Mouse (Mus musculus) hematopoietic stem cell, adult 5-6 weeks (primary cell): Measurements from ENCODE around the gene Aox1. TPM values are rescaled to one million over a fixed set of nuclear protein-coding genes. Genes with fewer than 3 reads are reported as not detected.

Experiments
- ATAC-seq, 2 experiments: fragments of 125-278 bp in 1 of 2; replicated peaks in 1 of 2; 2 replicates each; pipeline ENCODE4 v1.8.0; 2016 to 2017; ENCODE audit warnings: inconsistent platforms in 2 of 2, mild to moderate bottlenecking in 2 of 2, moderate number of reproducible peaks in 2 of 2, low read depth in 1 of 2, moderate TSS enrichment in 1 of 2; ENCODE audit not compliant: low FRiP score in 2 of 2, poor library complexity in 2 of 2, severe bottlenecking in 2 of 2, insufficient read depth in 1 of 2, low TSS enrichment in 1 of 2
- total RNA-seq: library from RNA; stranded (forward); fragments of 172-1452, 232-1000 nt; gene quantifications from 2 replicates; pipeline ENCODE4 v1.2.3, GENCODE M21; 2017

The Aox1 gene
- total RNA-seq, 1 experiment from 2014 or later: not detected

GRCm38 (mm10) chr1:58056074-58056807 is 26.5 kb downstream of the Aox1 start:
- no peak for ATAC-seq

- ATAC-seq: no peak
Observed at GRCm38 (mm10) chr1:58056939-58057338, 27.2 kb downstream of the Aox1 start.

- no peak for ATAC-seq
Observed at GRCm38 (mm10) chr1:58058846-58059245, 29.1 kb downstream of the Aox1 start.

DNA sequence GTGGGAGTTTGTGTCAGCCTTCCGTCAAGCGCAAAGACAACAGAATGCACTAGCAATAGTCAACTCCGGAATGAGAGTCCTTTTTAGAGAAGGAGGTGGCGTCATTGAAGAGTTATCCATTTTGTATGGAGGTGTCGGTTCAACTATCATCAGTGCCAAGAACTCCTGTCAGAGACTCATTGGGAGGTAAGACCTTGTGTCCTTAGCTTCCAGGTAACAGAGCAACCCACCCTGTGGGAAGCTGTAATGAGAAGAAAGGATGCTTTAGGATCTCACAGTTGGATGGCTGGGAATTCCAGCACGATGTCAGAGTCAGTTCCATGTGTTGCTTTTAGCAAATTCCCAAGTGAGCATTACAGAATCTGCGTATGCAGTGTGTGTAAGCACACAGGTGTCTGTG is 32.4 kb downstream of the Aox1 start:
- no peak for ATAC-seq

DNA sequence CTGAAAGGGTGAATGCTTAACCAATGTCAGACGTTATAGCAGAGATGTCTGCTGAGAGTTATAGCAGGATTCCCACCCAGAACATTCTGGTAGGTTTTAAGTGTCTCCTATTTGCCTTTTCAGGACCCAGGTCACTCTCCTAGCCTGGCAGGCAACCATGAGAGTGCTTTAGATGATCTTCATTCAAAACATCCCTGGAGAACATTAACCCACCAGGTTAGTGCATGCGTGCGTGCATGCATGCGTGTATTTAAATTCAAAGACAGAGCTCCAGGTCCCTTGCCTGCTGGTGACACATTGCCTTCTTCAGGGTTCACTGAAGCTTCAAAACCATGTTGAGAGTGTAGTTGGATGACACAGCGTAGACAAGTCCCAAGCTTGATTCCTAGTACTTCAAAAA is 35.4 kb downstream of the Aox1 start:
- ATAC-seq: no peak

DNA sequence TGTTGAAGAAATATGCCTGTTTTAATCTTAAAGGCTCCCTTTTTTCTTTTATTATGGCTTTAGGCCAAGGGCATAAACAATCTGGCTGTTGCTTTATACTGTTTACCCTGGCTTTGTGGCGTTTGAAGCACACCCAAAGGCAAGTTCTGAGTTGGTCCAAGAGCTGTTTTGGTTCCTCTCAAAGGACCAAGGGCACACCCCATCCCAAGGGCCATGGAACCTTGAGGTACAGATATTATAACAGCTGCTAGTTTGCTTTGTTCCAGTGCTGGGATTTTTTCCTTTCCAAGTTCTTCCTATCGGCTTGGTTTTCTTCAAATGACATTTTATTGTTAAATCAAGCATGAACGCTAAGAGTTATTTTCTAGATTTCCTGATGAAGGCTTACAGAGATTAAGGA is 35.9 kb downstream of the Aox1 start:
- no peak for ATAC-seq

GRCm38 (mm10) chr1:58069181-58069580 is 39.5 kb downstream of the Aox1 start:
- ATAC-seq: no peak

DNA sequence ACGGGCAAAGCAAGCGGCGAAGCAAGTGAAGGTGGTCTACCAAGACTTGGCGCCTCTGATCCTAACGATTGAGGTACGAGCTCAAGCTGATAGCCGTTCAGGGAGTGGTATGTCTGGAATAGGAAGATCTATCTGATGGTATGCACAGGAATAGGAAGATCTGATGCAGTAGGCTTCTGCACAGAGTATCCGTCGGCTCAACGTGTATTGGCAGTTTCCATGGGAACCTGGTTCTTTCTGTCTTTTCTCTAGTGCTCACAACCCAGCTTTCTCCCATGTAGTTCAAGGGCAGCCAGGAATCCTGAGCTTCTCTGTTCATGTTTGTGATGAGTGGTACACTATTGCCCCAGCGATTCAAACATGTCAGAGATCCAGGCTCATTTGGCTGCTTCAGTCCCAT is 40.4 kb downstream of the Aox1 start:
- no peak for ATAC-seq

- ATAC-seq: no peak
Observed at GRCm38 (mm10) chr1:58071006-58071405, 41.3 kb downstream of the Aox1 start.

DNA sequence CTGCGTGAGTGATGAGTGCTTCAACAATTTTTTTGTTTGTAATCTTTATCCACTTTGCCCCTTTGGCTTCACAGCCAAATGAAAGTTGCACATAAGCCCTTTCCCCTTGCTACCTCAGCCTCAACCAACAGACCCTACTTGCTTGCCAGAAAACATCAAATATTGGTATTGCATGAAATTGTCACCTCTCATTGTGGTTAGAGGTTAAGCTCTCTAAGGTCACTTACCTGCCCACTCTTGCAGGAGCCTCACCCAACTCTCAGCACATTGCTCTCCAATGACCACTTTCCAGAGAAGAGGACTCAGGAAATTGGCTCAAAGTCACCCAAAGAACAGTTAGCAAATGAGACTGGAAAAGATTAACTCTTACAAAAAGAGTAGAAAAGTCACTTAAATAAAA is 41.8 kb downstream of the Aox1 start:
- no peak for ATAC-seq

DNA sequence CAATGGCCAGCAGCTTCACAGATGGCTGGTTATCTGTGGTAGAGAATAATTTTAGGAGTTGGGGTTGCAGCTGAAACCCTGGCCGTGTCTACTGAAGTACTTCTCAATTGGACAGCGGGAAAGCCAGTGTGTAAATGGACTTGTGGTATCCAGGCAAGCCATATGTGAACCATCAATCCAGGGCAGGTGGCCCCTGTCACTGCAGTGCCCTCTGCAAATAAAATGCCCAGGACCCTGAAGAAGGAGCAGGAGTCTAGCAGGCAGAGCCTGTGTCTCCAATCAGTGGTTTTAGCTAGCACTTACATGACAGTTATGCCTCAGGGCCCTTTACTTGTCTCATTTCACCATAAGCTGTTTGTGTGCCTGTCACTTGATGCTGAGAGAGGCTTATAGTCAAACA is 42.7 kb downstream of the Aox1 start:
- ATAC-seq: no peak

DNA sequence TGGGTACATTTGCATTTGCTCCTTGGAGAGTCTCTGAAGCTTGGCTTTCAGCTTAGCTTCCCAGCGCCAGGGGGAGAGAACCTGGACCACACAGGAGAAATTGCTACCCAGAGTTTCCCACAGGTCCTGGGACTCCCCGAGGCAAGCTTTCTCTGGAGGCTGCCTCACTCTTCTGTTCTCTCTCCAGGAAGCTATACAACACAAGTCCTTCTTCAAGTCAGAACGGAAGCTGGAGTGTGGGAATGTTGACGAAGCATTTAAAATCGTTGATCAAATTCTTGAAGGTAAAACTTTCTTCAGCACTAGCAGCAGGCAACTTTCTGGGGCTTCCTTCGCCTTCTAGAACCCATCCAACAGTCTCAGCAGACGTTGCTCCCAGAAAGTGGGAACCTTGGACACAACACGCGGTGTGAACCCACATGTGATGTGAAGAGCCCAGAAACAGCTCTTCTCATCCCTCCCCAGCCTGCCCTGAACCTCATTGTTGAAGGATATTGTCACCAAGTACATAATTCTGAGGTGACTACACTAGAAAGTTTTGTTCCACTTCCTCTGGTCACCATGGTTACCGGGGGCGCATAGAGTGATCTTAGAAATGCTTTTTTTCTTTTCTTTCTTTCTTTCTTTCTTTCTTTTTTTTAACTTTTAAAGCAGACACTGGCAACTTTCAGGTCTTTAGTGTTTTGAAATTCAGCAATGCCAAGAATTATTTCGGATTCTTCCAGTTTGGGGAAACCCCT is 43.4 kb downstream of the Aox1 start:
- no peak for ATAC-seq

DNA sequence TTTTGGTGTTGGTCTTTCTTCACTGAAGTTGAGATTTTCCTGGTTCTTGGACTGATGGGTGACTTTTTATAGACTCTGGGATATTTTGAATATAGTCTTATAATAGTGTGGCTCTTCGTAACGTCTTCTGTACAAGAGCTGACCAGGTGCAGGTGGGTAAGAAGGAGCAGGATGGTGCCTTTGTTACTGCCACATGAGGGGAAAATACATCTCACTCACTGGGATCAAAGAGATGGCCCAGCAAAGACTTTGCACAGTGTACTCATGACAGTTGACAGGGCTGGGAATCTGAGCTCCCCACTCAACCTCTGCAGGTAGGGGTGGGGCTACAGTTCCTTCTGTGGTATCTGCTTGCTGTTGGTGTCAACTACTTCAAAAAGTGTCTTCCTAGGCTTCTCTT is 44.5 kb downstream of the Aox1 start:
- no peak for ATAC-seq

DNA sequence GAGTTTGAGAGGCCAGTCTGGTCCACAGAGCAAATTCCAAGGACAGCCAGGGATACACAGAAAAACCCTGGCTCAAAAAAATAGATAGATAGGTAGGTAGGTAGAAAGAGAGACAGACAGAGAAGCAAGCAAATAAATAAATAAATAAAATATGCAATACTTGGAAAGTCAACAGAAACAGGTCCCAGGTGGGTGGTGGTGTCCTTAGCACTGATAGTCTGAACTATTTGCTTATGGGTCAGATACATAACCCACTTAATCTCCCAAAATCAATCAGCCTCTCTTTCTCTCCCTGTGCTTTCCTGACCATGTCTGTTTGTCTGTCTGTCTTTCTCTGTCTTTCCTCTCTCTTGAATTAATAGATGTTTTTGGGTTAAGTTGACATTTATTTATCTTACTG is 48.2 kb downstream of the Aox1 start:
- ATAC-seq: no peak

GRCm38 (mm10) chr1:58078390-58078789 is 48.7 kb downstream of the Aox1 start:
- ATAC-seq: no peak

GRCm38 (mm10) chr1:58079689-58080088 is 50.0 kb downstream of the Aox1 start:
- ATAC-seq: no peak

DNA sequence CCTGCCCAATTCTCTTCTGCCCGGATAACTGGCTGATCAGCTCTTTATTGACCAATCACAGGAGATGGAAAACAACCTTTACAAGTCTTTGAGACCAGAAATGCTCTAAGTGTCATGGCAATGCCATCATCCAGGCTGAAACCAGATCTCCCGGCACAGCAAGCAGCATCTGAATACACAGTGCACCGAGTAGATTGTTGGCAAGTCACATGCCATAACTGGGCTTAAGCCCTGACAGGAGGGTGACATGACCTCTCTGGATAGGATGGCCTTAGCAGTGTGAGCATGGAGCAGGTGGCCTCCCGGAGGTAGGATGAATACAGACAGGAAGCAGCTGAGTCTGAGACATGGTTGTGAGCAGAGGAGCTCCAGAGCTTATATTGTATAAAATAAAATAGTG is 50.7 kb downstream of the Aox1 start:
- no peak for ATAC-seq

DNA sequence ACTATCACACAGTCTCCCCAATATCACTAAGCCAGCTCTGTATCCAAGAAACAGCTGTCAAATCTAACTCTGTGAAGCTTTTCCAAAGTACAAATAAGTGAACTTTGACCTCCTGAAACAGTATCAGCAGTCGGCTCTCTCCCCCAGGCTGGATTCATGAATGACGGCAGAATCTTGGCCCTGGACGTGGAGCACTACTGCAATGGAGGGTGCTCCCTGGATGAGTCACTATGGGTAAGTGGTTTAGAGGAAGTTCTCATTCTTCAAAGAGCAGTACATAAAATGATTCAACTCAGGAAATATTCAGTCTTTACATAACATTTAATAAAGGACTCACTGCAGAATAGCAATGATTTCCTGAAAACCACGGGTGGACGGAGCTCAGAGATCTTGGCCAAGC is 51.6 kb downstream of the Aox1 start:
- ATAC-seq: no peak

DNA sequence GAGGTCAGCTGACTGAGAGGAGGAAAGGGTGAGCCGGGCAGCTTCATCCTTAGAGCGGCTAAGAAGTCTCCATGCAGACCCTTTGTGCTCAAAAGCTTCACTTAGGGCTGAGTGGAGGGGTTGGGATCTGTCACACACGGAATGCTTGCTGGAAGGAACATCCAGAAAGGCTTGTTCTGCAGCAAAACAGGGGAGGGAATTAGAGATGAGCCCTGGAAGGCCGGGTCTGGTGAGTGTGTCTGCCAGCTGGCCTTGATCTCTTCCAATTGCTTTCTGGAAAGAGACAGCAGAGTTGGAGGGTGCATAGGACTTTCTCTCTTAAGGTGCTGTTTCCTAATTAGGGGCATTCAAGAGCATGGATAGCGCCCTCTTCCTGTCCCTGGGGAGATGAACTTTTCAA is 59.6 kb downstream of the Aox1 start:
- ATAC-seq: no peak
